Mouse (Mus musculus): ENCODE results near the gene Epha4.

- TF ChIP-seq POLR2A (IDR thresholded peaks at IDR 0.05; ENCODE audit: insufficient read depth, low read length), result no peak
- TF ChIP-seq CTCF (IDR thresholded peaks at IDR 0.05; ENCODE audit: low read depth, low read length), result no peak
Measured at GRCm38 (mm10) chr1:77512059-77512407, 2.9 kb downstream of the Epha4 start.
